Mouse (Mus musculus) left cerebral cortex, postnatal 4 days (tissue): ENCODE results near the gene Nin. TPM values are rescaled to one million over a fixed set of nuclear protein-coding genes. Genes with fewer than 3 reads are reported as not detected.
"Not testable (repeated sequence)": the region's sequence is repeated elsewhere in the genome, so short reads cannot be mapped to it uniquely, and the experiment has no call there.

ENCODE experiments used
- DNase-seq: peaks from one replicate; pipeline ENCODE4 v3.0.0-alpha.2; 2022
- intact Hi-C: fragments of 180-260 bp; cut with DNase I; formaldehyde crosslinking; loops from one replicate; pipeline ENCODE4 v1.15.1; 2025
- total RNA-seq, 2 experiments: library from RNA; stranded (reverse); gene quantifications; 2 replicates each; pipeline ENCODE4 v1.2.3; 2021

Nin gene
- total RNA-seq: 10 to 100 TPM; 86.3 to 88.1 TPM

DNA sequence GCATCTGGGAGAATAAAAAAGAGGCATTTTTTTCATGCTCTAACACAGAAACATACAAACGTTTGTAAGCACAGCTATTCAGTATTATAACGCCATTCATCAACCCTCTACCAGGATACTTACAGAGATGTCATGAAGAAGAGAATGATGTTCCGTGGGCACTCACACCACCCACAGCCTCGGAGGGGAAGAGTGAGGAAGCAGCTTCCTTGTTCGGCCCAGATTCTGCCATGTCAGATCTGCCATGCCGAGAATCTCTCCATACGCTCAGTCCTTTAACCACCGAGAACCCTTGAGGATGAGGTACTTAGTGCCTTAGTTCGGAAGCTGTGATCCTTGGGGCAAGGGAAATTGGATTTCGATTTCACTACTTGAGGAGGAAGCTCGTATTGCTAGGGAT is at the start of gene Nin:
TSS of gene Nin (minus strand) at position 367 of the 400 bp plus-strand sequence.
- no peak for DNase-seq
- intact Hi-C loops: no loop called here

DNA sequence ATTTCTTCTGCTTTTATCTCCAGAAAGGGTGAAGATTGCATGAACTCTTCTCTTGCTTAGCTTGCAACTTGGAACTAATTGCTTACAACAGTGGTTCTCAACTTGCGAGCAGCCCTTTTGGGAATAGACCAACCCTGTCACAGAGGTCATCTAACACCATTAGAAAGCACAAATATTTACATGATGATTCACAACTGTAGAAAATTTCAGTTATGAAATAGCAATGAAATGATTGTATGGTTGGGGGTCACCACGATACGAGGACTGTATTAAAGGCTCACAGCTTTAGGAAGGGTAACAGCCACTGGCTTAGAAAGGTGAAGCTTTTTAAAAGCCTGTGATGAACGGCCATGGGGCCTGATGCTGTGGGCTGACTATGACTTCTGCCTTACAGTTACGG is 47.5 kb upstream of the Nin start:
- DNase-seq: no peak
- intact Hi-C loops: no loop called here

DNA sequence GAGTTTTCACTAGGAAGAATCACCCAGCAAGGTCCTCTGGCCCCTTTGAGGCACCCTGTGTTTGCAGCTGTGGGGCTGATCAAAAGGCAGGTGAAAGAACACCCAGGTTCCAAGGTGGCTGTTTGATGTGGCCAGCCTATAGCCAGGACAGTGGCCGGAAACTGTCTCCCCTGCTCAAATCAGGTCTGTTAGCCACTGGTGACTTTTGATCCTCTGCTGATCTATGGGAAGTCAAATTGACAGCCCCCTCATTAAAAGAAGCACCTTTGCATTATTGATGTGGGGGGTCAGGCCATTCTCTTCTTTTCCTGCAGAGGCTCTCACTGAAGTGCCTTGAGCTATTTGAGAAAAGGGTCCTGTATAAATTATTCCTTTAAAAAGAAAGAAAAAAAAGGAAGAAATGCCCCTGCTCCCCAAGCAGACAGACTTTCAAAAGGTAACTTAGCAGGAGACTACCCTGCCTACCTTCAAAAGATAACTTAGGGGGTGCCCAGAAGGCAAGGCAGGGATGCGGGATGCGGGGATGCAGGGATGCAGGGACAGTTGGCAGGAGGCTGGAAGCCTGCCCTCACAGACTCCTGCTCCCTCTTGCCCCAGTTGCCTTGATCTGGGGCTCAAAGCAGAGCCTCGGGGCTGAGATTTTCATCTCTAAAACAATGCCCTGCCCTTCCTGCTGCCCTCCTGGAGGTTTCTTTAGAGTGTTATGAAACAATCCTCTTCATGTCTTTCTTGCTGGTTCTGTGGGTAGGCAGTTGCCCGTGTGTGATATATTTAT is 44.0 kb upstream of the Nin start:
- DNase-seq: no peak
- intact Hi-C loops: no loop called here

DNA sequence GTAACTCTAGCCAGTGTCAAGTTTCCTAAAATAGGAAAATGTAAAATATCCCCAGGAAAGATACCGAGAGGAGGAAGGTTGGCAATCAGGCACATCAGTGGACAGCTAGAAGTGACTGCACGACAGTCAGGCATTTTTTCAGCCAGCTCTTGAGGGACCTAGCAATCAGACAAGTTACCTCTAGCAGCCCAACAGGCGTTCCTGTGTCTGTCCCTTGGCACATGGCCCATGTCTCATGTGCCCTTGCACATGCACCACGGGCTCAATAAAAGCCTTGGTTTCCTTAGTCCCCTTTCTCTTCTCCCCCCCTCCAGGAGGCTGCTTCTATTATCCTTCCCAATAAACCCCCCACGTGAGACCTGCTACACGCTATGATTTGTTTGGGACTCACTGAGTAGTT is 42.7 kb upstream of the Nin start:
- peak; percentile 13 for DNase-seq
- intact Hi-C loops: no loop called here

DNA sequence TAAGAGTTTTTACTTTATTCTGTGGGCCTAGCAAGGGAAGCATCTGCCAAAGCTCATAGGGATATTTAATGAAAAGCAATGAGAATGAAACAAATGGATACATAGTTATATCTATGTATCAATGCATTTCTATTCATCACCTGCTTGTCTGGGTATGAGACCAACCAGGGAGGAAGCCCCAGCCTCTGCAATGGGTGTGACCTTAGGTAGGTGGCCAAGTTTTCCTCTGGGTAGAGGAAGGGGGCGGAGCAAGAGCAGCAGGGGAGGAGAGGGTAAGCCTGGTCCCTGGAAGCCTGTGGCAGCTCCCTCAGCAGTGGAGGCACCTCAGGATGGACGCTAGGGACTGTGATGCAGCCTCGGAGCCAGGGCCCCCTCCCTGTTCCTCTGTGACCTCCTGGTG is 40.3 kb upstream of the Nin start, which contains the start of gene Abhd12b:
TSS of gene Abhd12b (plus strand) at position 301 of the 400 bp plus-strand sequence.
- DNase-seq: no peak
- intact Hi-C loops: no loop called here

DNA sequence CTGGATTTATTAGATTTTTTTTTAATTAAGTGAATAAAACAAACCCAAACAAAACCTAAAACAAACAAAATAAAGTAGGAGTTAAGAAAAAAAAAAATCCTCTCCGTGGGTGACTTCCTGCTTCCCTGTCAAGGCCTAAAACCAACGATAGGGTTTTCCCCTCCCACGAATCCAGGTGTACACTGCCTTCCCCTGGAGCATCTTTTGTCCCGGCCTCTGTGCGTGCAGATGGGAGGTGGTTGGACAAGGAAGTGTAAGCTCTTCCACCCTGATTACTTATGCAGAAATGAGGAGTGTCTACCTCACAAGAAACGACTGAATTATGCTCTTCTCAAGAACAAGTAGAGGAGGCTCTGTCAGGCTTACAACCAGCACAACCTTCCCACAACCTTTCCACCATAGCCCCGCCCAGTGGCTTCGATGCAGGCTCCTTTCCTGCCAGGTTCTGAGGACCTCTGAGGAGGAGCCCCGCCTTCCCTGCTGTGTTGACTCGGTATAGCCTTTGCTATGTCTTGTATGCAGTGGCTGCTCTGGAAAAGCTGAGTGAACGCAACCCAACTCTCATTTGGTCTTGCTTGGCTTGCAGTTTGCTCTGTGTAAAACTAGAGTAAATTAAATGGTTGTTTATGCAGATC is 35.2 kb upstream of the Nin start:
- intact Hi-C loops: no loop called here
- DNase-seq: peak; percentile 9

DNA sequence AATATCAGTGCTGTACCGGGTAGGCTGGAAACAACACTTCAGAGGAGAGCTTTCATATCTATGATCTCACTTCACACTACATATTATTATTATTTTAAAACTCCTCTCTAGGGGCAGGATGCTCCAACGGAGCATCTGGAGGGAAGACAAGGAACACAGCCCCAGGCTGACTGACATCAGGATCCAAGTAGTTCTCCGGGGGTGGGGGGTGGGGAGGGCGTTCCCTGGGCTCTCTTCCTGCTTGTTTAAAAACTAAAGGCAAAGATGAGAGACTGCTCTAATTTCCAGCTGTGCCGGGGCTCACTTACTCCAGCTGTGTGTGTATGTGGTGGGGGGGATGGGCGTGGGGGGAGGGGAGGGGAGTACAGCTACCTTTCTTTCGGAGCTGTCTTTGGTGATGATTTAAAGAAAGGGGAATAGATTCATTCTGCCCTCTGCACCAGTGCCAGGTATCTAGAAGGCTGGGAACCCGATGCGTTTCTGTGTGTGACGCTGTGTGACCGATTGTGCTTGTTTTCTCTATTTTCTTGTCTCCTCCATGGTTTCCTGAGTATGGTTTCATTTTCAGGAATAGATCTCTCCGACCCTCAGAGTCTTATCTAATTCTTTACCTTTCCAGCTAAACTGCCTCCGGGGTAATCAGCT is 34.6 kb upstream of the Nin start:
- DNase-seq: no peak
- intact Hi-C loops: no loop called here

DNA sequence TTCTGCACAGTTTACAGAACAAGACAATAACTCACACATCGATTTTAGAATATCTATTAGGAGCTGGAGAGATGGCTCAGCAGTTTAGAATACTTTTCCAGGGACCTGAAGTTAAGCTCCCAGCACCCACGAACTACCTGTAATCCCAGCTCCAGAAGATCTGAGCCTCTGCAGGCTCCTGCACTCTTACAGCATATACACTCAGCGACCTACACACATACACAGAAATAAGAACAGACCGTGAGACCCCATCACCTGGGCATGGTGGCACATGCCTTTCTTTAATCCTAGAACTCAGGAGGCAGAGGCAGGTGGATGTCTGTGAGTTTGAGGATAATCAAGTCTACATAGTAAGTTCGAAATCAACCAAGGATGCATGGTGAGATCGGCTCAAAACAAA is 32.1 kb upstream of the Nin start:
- intact Hi-C loops: no loop called here
- no peak for DNase-seq

DNA sequence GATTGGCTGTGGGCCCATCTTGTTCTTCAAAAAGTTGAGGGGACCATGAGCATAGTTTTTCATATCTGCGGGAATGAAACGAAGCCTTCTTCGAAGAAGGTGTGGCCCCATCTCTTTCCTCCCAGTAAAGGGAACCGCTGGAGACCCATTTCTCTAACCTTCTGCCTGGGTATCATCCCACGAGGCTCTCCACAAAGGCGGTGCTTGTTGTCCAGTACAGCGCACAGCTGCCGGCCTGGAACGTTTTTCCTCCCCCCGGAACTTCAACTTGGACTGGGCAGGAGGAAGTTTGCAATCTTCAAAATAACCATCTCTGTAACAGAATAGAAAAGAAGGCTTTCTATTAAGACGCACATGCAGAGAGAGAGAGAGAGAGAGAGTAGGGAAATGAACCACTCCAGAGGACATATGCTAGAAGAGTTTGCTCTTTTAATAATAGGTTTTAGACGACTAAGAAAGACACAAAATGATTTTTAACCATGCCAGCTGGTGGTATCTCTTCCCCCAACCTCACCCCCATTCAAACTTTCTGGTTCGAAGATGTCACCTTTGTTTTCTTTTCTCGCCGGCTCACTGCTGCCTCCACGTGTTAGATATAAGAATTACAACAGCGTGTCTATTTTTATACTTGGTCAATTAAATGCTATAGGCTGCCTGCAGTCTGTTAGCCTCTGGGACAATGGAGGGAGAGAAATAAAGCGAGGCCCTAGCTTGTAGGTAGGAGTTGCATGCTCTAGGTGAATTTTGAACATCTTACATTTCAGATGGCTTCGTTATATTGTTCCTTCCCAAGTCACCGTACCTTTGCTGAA is 31.3 kb upstream of the Nin start:
- intact Hi-C loops: no loop called here

DNA sequence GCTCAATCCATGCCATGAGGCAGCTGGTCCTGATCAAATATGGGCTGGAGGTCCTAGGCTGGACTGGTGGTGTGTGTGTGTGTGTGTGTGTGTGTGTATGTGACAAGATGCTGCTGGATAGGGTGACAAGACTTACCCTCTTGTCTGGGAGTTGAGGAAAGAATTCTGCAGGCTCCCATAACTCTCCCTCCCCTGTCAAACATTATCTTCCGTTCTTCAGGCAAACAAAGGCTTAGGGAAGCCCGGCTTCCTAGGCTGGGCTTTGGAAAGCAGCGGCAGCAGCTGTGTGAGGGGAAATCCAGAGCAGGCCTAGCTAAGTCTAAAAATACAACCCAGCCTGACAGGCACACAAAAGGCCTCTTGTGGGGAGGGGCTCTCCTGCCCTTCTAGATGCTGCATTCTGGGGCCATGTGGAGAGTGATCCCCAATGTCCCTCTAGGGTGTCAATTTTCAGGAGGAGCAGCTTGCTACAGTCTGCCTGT is 30.6 kb upstream of the Nin start:
- intact Hi-C loops, DNase-seq: not testable (repeated sequence)

More for the DNA sequence above, 31.3 kb upstream of the Nin start:
- peak; percentile 47 for DNase-seq

DNA sequence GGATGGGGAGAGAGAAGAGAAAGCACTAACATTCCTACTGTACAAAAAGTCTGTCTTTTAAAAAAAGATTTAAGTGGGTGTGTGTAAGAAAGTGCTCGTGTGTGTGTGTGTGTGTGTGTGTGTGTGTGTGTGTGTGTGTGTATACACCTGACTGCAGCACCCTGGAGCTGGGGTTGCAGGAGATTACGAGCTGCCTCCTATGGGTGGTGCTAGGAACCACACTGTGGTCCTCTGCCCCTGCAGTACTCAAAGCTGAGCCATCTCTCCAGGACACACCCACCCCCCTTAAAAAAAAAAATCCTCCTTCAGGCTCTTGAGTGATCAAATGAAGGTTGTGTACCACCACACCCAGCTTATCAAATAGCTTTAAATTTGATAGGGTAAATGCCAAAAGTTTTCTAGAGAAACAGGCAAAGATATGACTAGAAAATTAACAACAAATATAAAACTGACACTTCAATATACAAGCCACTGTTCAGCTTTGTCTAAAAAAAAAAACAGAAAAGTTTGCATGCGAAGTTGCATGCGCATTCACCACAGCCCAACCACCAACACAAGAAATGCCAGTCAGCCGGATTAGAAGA is 27.6 kb upstream of the Nin start:
- intact Hi-C loops: no loop called here
- DNase-seq: no peak

DNA sequence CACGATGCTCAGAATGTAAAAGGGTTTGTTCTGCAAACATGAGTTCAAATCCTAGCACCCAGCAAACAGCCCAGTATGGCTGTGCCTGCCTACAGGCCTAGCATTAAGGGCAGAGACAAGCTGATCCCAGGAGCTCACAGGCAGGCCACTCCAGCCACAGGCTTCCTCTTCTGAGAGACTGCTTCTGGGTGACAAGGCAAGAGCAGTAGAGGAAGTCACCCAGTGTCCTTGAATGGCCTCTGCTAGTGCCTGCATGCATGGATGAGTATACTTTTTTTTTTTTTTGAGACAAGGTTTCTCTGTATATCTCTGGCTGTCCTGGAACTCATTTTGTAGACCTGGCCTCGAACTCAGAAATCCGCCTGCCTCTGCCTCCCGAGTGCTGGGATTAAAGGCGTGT is 27.0 kb upstream of the Nin start:
- no peak for DNase-seq
- intact Hi-C loops: no loop called here

DNA sequence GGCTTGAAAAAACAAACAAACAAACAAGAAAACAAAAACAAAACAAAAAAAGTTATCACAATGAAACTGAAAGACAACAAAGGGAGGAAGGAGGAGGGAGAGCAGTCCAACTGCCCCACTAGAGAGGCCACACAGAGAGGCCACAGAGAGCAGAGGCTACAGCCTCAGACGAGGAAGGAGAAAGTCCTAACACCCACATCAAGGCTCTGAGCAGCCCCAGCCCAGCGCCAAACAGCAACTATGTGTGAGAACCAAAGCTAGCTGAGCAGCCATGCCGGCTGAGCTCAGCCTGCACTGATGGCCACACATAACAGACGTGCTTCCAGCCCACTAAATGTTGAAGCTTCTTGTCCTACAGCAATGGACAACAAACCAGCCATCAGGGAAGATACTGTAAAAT is 26.4 kb upstream of the Nin start:
- intact Hi-C loops: no loop called here
- DNase-seq: no peak

DNA sequence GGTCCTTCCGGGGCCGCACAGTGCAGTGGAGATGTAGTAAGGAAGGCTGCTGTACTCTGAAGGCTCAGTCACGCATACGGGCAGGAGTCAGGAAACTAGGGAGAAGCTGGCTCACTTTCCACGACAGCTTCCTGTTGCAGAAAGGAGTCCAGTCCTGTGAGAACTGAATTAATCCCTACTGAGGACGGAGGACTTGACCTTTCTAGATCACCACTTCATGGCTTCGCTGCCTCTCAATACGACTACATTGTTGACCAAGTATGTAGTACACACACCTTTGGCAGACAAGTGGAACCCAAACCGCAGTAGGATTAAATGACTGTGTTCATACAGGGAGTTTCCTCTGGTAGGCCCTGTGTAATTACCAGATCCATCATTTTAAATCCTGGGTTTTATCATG is 24.1 kb upstream of the Nin start:
- no peak for DNase-seq
- intact Hi-C loops: no loop called here

DNA sequence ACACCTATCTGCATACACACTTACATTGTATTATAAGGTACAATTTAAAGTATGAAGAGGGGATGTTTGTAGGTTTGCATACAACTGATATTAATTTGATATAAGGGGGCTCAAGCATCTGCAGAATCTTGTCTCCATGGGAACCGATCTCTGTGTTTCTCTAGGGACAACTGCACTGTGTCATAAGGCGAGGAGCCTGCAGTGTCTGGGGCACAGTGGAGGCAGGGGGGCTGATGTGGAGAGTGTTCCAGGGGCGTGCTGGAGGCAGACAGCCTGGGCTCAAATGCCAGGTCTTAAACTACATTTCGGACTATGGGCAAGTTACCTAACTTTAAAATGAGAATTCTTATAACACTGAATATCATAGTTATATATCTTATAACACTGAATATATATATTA is 23.6 kb upstream of the Nin start:
- intact Hi-C loops: no loop called here
- DNase-seq: no peak

DNA sequence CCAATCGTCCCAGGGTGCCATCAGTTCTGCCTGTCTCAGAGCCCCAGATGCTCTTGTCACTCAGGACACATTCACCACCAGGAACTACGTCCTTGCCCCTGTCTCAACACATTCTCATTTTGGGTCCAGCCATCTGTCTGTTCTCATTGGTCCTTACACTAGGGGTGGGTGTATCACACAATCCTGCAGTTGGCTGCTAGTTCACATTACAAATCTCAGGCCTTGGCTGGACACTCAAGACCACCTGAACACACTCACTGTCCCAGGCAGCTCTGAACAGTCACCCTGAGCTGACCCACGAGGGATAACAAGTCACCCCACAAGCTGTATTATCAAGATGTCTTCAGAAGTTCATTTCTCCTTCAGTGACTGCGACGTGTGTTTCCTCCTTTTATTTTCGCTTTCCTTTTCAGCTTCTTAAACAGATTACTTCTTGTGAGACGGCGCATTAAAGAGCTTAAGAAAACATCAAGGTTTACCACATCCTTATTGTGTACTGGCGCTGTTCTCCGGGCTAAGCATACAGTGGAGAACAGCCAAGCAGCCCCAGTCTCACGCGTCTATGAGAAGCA is 22.8 kb upstream of the Nin start:
- DNase-seq: no peak
- intact Hi-C loops: no loop called here

DNA sequence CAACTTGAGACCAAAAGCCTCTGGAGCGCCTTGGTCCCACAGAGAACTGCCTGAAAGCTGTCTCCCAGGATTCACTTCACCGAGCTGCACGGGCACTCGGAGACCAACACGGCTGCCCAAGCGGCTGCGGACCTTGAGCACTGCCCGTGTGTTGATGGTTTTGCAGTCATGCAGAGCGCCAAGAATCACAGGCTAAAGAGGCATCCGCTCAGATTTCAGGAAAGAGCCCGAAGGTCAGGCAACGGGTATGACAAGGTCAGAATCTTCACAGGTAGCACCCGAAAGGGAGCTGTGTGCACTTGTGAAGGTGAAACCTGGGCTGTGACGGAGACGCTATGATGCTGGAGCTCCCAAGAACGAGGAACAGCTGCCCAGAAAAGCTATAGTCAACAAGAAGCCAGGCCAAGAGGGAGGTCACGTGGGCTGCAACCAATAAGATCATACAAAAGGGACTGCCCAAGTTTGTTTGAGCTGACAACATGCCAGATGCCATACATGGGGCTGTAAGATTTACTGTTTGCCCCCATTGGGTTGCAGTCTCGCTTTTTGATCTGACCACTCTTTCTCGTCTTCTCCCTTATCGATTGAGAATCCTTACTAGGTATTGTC is 21.2 kb upstream of the Nin start:
- intact Hi-C loops: no loop called here
- DNase-seq: no peak

DNA sequence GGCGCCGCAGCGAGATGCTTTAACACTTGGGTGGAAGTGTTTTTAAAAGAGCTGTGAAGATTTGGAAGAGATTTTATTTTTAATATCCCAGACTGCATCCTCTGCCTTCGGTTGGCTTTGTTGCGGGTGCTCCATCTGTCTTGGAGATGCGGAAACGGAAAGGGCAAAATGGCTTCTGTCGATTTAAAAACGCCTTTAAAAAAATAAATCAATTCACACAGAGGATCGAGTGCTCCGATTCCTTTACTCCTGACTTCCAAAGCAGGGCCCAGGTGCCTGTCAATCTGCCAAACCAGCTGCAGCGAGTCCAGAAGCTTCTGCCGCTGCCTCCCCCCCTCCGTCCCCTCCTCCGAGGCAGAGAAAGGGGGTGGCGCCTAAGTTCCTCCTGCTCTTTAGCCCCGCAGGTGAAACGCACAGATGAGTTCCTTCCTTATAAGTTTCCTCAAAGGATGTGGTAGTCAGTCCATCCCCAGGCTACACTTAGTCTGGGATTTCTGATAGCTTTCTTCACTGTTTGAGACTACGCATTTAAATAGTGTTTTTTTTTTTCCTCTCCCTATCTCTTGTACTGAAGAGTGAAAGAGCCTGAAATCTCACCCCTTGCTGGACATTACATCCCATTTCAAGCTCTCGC is 17.6 kb upstream of the Nin start:
- intact Hi-C loops: no loop called here
- DNase-seq: peak; percentile 55

DNA sequence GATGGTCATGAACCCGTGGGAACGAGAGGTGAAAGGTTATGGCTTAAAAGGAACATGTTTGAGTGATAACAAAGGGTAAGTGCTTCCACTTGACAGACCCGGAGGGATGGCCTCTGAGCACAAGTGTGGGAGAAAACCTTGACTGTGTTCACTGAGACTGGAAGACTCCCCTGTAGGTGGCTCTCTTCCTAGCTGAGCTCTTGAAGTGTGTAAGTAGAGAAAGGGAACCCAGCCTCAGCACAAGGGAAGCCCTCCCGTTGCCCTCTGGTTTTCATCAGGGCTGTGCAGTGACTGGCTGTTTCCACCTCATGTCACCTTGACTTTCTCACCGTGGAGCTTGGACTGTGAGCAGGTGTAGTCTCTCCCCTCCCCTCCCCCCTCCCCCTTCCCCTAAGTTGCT is 15.6 kb upstream of the Nin start:
- intact Hi-C loops: no loop called here
- no peak for DNase-seq
